In the genomic region with DNA sequence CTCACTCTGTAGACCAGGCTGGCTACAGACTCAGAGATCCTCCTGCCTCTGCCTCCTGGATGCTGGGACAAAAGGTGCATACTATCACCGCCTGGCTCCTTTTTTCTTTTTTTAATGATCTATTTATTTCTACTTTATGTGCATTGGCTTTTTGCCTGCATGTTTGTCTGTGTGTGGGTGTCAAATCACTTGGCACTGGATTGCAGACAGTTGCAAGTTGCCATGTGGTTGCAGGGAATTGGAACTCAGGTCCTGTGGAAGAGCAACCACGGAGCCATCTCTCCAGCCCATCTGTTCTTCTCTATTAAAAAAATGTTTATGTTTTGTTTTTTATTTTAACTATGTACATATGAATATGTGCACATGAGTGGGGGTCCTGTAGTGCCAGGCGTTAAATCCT, we compare ENCODE assay signal across 19 mouse cellular contexts. TPM values are rescaled to one million over a fixed set of nuclear protein-coding genes. Genes with fewer than 3 reads are reported as not detected.
"Had no signal": no experiment of that assay in that cellular context is flagged by ENCODE, and none has a peak within 500 bp of the region (broad histone marks: within the 10 kb centered on the region; RNA-seq: fewer than 3 reads in every experiment).

No protein-coding gene starts in this region.

- H3K4me2 ChIP-seq: limb, embryonic 13.5 days; neural tube, embryonic 12.5 days had no signal

- H3K27me3 ChIP-seq: limb, embryonic 13.5 days; neural tube, embryonic 12.5 days had no signal

- H3K4me3 ChIP-seq: limb, embryonic 13.5 days; neural tube, embryonic 12.5 days had no signal

- DNase-seq: kidney, adult 2 months; kidney, postnatal 36 days; left cerebral cortex, postnatal 4 days; lung, adult 18-20 months; lung, postnatal 36 days; midbrain, embryonic 14.5 days; right cerebral cortex, postnatal 4 days; spleen, adult 18-20 months; thymus, adult 18-20 months; thymus, postnatal 14 days had no signal

RNA-seq across cellular contexts. Expression of a gene that starts 27.3 kb away (rescaled TPM):
- total RNA-seq: liver, adult 2 months; megakaryocyte progenitor cell, adult 5-6 weeks; neutrophil, adult 5-6 weeks had no signal
- polyA plus RNA-seq: limb, embryonic 13.5 days; liver, adult 2 months; liver, embryonic 14.5 days; lung, embryonic 16.5 days; stomach, embryonic 14.5 days; urinary bladder, adult 2 months had no signal
